22 mouse cellular contexts compared by ENCODE assay signal in genomic region chr11:18850772-18851171, GRCm38 (mm10).
"Had no signal": no experiment of that assay in that cellular context is flagged by ENCODE, and none has a peak within 500 bp of the region (broad histone marks: within the 10 kb centered on the region; RNA-seq: fewer than 3 reads in every experiment).

No protein-coding gene starts in this region.

- H3K4me3 ChIP-seq: lung, embryonic 15.5 days; megakaryocyte, embryonic 14.5 days; midbrain, embryonic 10.5 days; midbrain, embryonic 12.5 days; myocyte; neural tube, embryonic 13.5 days; neural tube, embryonic 15.5 days had no signal

- DNase-seq: lung, adult 2 months; lung, postnatal 14 days; lung, postnatal 36 days; midbrain, embryonic 14.5 days; retina, postnatal 1 day; right cerebral cortex, adult 18-20 months; right cerebral cortex, postnatal 25 days; right cerebral cortex, postnatal 4 days; spleen, adult 18-20 months; thymus, adult 18-20 months; thymus, postnatal 14 days; thymus, postnatal 36 days had no signal

- ATAC-seq: lung, postnatal 0 days; midbrain, embryonic 16.5 days had no signal

- H3K4me2 ChIP-seq: lung, embryonic 15.5 days; midbrain, embryonic 12.5 days; neural tube, embryonic 13.5 days; neural tube, embryonic 15.5 days had no signal

- H3K4me1 ChIP-seq: lung, embryonic 15.5 days; megakaryocyte, embryonic 14.5 days; midbrain, embryonic 10.5 days; midbrain, embryonic 12.5 days; neural tube, embryonic 13.5 days; neural tube, embryonic 15.5 days had no signal

- H3K9ac ChIP-seq: lung, embryonic 15.5 days; midbrain, embryonic 12.5 days; neural tube, embryonic 13.5 days; neural tube, embryonic 15.5 days had no signal

- H3K9me3 ChIP-seq: lung, embryonic 15.5 days; megakaryocyte, embryonic 14.5 days; midbrain, embryonic 10.5 days; midbrain, embryonic 12.5 days; neural tube, embryonic 13.5 days; neural tube, embryonic 15.5 days had no signal

- H3K27me3 ChIP-seq: lung, embryonic 15.5 days; megakaryocyte, embryonic 14.5 days; midbrain, embryonic 12.5 days; neural tube, embryonic 13.5 days; neural tube, embryonic 15.5 days had no signal

- H3K36me3 ChIP-seq: lung, embryonic 15.5 days; midbrain, embryonic 10.5 days; midbrain, embryonic 12.5 days; neural tube, embryonic 13.5 days; neural tube, embryonic 15.5 days had no signal

- H3K27ac ChIP-seq: lung, embryonic 15.5 days; macrophage; midbrain, embryonic 10.5 days; midbrain, embryonic 12.5 days; neural tube, embryonic 13.5 days; neural tube, embryonic 15.5 days had no signal
